Mouse (Mus musculus): Measurements from ENCODE around the gene Ifi35.
"Not testable (repeated sequence)": the region's sequence is repeated elsewhere in the genome, so short reads cannot be mapped to it uniquely, and the experiment has no call there.

Ifi35 gene

DNA sequence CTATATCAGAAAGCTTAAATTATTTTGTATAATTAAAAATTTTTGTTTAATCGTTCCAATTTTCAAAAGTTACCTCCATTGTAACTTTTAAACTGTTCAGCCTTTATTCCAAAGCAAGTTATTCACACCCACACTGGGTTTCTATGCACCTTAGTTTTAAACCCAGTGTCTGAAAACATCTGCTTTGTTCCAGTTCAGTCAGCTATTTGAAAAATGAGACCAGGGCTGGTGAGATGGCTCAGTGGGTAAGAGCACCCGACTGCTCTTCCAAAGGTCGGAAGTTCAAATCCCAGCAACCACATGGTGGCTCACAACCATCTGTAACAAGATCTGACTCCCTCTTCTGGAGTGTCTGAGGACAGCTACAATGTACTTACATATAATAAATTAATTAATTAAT lies 10.2 kb upstream of the Ifi35 start:
- not testable (repeated sequence) for H3K36me3 ChIP-seq (ENCODE audit: control insufficient read depth, insufficient read depth, low read length, poor library complexity, severe bottlenecking); DNase-seq (ENCODE audit: low read depth, low spot score); H3K27me3 ChIP-seq (ENCODE audit: control insufficient read depth, insufficient read depth, low read length, poor library complexity, severe bottlenecking)

- DNase-seq (ENCODE audit: low read depth, low spot score); H3K27me3 ChIP-seq (ENCODE audit: control insufficient read depth, insufficient read depth, low read length, poor library complexity, severe bottlenecking): not testable (repeated sequence)
Observed at GRCm38 (mm10) chr11:101441450-101442126, 6.6 kb upstream of the Ifi35 start.

DNA sequence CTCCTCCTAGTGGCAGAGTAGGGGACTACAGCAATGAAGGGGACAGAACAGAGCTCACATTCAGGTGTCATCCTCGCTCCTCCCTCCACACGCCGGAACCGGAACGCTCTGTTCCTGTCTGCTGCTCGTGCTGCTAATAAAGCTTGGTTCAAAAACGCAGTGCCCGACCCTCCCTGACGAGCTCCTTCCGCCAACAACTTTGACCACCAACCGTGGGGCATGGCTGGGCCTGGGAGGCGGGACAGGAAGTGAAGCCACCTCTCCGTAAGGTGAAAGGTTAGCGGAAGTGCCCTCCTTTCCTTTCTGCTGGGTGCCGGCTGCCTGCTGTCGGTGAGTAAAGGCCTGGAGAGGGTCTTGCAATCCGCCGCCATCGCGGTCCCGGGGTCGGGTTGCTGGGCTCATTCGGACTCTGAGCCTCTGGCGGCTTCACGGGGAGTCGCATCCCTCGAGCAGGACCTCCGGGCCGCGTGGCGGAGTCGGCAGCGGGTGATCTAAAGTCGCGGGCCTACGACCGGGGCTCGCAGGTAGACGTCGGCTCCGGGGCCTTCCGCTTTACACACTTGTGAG lies 6.0 kb upstream of the Ifi35 start, which contains the start of gene Rpl27:
Gene Rpl27, plus strand, starts transcription at position 172 of the 567 bp plus-strand sequence.
- H3K27me3 ChIP-seq (ENCODE audit: control insufficient read depth, insufficient read depth, low read length, poor library complexity, severe bottlenecking), result no peaks in the 10 kb centered on the region

More at GRCm38 (mm10) chr11:101441450-101442126, 6.6 kb upstream of the Ifi35 start:
- not testable (repeated sequence) for H3K36me3 ChIP-seq (ENCODE audit: control insufficient read depth, insufficient read depth, low read length, poor library complexity, severe bottlenecking)

GRCm38 (mm10) chr11:101442760-101443159 lies 5.4 kb upstream of the Ifi35 start:
- no peaks in the 10 kb centered on the region for H3K27me3 ChIP-seq (ENCODE audit: control insufficient read depth, insufficient read depth, low read length, poor library complexity, severe bottlenecking)
- no peak for DNase-seq (ENCODE audit: low read depth, low spot score)
- peaks cover 4% of the 10 kb centered on the region for H3K36me3 ChIP-seq (ENCODE audit: control insufficient read depth, insufficient read depth, low read length, poor library complexity, severe bottlenecking)

More for the DNA sequence above, 6.0 kb upstream of the Ifi35 start, which contains the start of gene Rpl27:
- peaks cover 4% of the 10 kb centered on the region for H3K36me3 ChIP-seq (ENCODE audit: control insufficient read depth, insufficient read depth, low read length, poor library complexity, severe bottlenecking)
- peak; percentile 100 for DNase-seq (ENCODE audit: low read depth, low spot score)

DNA sequence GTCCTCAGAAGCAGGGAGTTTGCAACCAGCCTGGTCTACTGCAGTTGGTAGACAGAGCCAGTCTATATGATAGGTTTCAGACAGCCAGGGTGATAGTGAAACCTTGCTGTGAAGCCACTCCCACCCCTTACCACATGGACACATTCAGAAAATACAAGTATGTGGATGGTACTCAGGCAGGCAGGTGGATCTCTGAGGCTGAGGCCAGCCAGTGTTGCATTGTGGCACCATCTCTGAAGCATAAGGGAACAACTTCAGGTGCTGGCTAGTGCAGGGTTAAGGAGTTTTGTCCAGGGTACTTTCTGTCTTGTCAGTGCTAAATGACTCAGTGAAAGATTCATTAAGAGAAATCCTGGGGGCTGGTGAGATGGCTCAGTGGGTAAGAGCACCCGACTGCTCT lies 1.9 kb upstream of the Ifi35 start:
- DNase-seq (ENCODE audit: low read depth, low spot score), result no peak
- H3K27me3 ChIP-seq (ENCODE audit: control insufficient read depth, insufficient read depth, low read length, poor library complexity, severe bottlenecking), result no peaks in the 10 kb centered on the region
- peaks cover 6% of the 10 kb centered on the region for H3K36me3 ChIP-seq (ENCODE audit: control insufficient read depth, insufficient read depth, low read length, poor library complexity, severe bottlenecking)

- H3K27me3 ChIP-seq (ENCODE audit: control insufficient read depth, insufficient read depth, low read length, poor library complexity, severe bottlenecking); H3K36me3 ChIP-seq (ENCODE audit: control insufficient read depth, insufficient read depth, low read length, poor library complexity, severe bottlenecking); DNase-seq (ENCODE audit: low read depth, low spot score): not testable (repeated sequence)
Observed at GRCm38 (mm10) chr11:101446860-101447259, 1.3 kb upstream of the Ifi35 start.

DNA sequence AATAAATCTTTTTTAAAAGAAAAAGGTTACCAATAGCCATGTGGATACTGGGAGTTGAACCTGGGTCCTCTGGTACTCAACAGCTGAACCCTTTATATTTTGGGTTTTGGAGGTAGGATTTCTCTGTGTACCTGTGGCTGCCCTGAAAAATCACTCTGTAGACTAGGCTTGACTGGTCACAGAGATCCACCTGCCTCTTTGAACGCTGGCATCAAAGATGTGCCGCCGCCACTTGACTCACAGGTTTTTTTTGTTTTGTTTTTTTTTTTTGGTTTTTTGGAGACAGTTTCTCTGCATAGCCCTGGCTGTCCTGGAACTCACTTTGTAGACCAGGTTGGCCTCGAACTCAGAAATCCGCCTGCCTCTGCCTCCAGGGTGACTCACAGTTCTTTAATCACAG lies 421 bp upstream of the Ifi35 start:
- Histone ChIP-seq H3K27me3 (ENCODE audit: control insufficient read depth, insufficient read depth, low read length, poor library complexity, severe bottlenecking) (no peaks in the 10 kb centered on the region), H3K36me3 (ENCODE audit: control insufficient read depth, insufficient read depth, low read length, poor library complexity, severe bottlenecking) (peaks cover 6% of the 10 kb centered on the region)
- DNase-seq (ENCODE audit: low read depth, low spot score), result no peak

DNA sequence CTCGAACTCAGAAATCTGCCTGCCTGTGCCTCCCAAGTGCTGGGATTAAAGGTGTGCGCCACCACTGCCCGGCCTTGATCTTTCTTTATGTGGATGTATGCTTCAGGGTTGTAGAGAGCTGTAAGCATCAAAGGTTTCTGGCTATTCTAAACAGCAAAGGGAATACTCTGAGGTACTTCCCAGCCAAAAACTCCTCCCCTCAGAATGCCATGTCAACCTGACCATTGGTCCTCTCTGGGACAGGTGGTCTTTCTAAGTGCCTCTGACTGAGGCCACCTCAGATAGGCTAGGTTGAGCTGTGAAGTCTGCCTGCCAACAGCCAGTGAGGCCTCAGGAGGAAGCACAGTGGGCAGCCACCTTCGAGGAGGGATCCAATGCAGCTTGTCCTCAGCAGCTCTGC lies 692 bp downstream of the Ifi35 start:
- H3K36me3 ChIP-seq (ENCODE audit: control insufficient read depth, insufficient read depth, low read length, poor library complexity, severe bottlenecking), result peaks cover 5% of the 10 kb centered on the region
- DNase-seq (ENCODE audit: low read depth, low spot score), result peak; percentile 39
- no peaks in the 10 kb centered on the region for H3K27me3 ChIP-seq (ENCODE audit: control insufficient read depth, insufficient read depth, low read length, poor library complexity, severe bottlenecking)

DNA sequence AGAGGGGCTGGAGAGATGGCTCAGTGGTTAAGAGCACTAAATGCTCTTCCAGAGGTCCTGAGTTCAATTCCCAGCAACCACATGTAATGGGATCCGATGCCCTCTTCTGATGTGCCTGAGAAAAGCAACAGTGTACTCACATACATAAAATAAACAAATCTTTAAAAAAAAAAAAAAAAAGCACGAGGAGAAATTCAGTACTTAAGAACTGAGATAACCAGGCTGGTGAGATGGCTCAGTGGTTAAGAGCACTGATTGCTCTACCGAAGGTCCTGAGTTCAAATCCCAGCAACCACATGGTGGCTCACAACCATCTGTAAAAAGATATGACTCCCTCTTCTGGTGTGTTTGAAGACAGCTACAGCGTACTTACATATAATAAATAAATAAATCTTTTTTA lies 1.4 kb downstream of the Ifi35 start:
- H3K36me3 ChIP-seq (ENCODE audit: control insufficient read depth, insufficient read depth, low read length, poor library complexity, severe bottlenecking); DNase-seq (ENCODE audit: low read depth, low spot score); H3K27me3 ChIP-seq (ENCODE audit: control insufficient read depth, insufficient read depth, low read length, poor library complexity, severe bottlenecking): not testable (repeated sequence)

GRCm38 (mm10) chr11:101450394-101450793 lies 2.2 kb downstream of the Ifi35 start:
- Histone ChIP-seq H3K27me3 (ENCODE audit: control insufficient read depth, insufficient read depth, low read length, poor library complexity, severe bottlenecking) (no peaks in the 10 kb centered on the region), H3K36me3 (ENCODE audit: control insufficient read depth, insufficient read depth, low read length, poor library complexity, severe bottlenecking) (peaks cover 3% of the 10 kb centered on the region)
- DNase-seq (ENCODE audit: low read depth, low spot score), result peak; percentile 58

DNA sequence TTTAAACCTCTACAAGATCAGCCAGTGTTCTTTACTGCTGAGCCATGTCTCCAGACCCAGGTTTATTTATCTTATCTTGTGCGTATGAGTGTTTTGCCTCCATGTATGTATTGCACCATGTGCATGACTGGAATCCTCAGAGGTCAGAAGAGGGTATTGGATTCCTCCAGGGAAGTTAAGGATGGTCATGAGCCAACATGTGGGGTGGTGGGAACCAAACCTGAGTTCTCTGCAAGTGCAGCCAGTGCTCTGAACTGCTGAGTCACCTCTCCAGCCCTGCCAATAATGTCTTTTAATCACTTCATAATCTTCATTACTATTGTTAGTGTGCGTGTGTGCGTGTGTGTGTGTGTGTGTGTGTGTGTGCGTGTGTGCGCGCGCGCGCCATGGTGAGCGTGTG lies 3.3 kb downstream of the Ifi35 start:
- peaks cover 3% of the 10 kb centered on the region for H3K36me3 ChIP-seq (ENCODE audit: control insufficient read depth, insufficient read depth, low read length, poor library complexity, severe bottlenecking)
- no peak for DNase-seq (ENCODE audit: low read depth, low spot score)
- H3K27me3 ChIP-seq (ENCODE audit: control insufficient read depth, insufficient read depth, low read length, poor library complexity, severe bottlenecking), result no peaks in the 10 kb centered on the region

GRCm38 (mm10) chr11:101452093-101452774 lies 4.0 kb downstream of the Ifi35 start:
- no peak for DNase-seq (ENCODE audit: low read depth, low spot score)
- H3K36me3 ChIP-seq (ENCODE audit: control insufficient read depth, insufficient read depth, low read length, poor library complexity, severe bottlenecking), result peaks cover 5% of the 10 kb centered on the region
- H3K27me3 ChIP-seq (ENCODE audit: control insufficient read depth, insufficient read depth, low read length, poor library complexity, severe bottlenecking), result no peaks in the 10 kb centered on the region

DNA sequence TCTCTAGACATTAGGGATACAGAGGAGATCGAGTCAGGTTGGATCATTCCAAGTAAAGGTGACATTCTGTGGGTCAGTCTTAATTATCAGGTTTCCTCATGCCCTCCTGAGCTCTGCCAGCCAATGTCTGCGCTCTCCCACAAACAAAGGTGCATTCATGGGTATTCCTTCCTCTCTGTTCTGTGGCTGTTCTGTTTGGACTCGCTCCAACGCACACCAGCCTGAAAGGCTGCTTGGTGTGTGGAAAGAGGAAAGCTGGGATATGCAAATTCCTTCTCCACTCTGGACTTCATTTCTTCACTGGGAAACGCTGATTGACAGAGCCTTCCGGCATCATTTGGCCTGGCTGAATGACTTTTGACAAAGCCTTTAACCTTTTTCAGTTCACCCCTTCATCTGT lies 6.5 kb downstream of the Ifi35 start:
- Histone ChIP-seq H3K36me3 (ENCODE audit: control insufficient read depth, insufficient read depth, low read length, poor library complexity, severe bottlenecking) (peaks cover 10% of the 10 kb centered on the region), H3K27me3 (ENCODE audit: control insufficient read depth, insufficient read depth, low read length, poor library complexity, severe bottlenecking) (no peaks in the 10 kb centered on the region)
- DNase-seq (ENCODE audit: low read depth, low spot score), result no peak

GRCm38 (mm10) chr11:101455627-101456026 lies 7.4 kb downstream of the Ifi35 start:
- DNase-seq (ENCODE audit: low read depth, low spot score), result no peak
- Histone ChIP-seq H3K27me3 (ENCODE audit: control insufficient read depth, insufficient read depth, low read length, poor library complexity, severe bottlenecking) (no peaks in the 10 kb centered on the region), H3K36me3 (ENCODE audit: control insufficient read depth, insufficient read depth, low read length, poor library complexity, severe bottlenecking) (peaks cover 10% of the 10 kb centered on the region)

GRCm38 (mm10) chr11:101457631-101458030 lies 9.4 kb downstream of the Ifi35 start:
- Histone ChIP-seq H3K36me3 (ENCODE audit: control insufficient read depth, insufficient read depth, low read length, poor library complexity, severe bottlenecking) (peaks cover 11% of the 10 kb centered on the region), H3K27me3 (ENCODE audit: control insufficient read depth, insufficient read depth, low read length, poor library complexity, severe bottlenecking) (no peaks in the 10 kb centered on the region)
- DNase-seq (ENCODE audit: low read depth, low spot score), result no peak

Data from splenic B cell, adult 2 months (primary cell).